Mouse (Mus musculus): ENCODE measurements around the gene Tent5b. TPM values are rescaled to one million over a fixed set of nuclear protein-coding genes. Genes with fewer than 3 reads are reported as not detected.

The Tent5b gene
- polyA plus RNA-seq, 1 experiment = 10.9 TPM

DNA sequence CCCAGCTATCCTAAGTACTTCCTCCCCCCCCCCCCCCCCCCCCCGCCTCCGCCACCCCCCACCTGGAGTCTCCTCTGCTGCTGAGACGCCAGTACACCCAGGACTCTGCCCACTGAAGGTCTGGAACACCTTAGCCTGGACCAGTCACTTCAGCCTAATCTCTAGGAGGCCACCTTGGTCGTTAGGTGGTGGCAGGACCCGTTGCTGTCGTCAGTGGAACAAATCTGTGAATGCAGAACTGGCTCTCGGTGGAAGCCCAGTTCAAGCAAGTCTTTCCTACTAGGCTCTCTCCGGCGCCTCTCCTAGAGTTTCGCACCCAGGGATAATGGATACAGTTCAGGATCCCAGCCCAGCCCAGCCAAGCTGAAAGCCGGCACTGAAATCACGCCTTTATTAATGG lies 14.0 kb downstream of the Tent5b start:
- Histone ChIP-seq H3K9ac (ENCODE audit: low read depth, poor library complexity, severe bottlenecking) (no peak overlapping the region), H3K4me1 (ENCODE audit: control insufficient read depth, insufficient read depth, low read length) (peaks cover 16% of the 10 kb centered on the region), H3K9me3 (replicated peaks; ENCODE audit: control insufficient read depth, insufficient read depth, low read length, poor library complexity, severe bottlenecking) (no peaks in the 10 kb centered on the region), H3K4me3 (ENCODE audit: low read depth, low read length) (peak overlapping the region; percentile 22), H3K36me3 (ENCODE audit: control insufficient read depth, insufficient read depth, low read length, poor library complexity, severe bottlenecking) (no peaks in the 10 kb centered on the region), H3K27me3 (ENCODE audit: control insufficient read depth, insufficient read depth, low read length, poor library complexity, severe bottlenecking) (0 out of 2 replicates have a peak, but pooled peaks cover 2% of the 10 kb centered on the region), H3K27ac (ENCODE audit: insufficient read depth, low read length) (no peak overlapping the region)
- TF ChIP-seq POLR2A (IDR thresholded peaks at IDR 0.05; ENCODE audit: insufficient read depth, low read length) = no peak
- TF ChIP-seq EP300 (IDR thresholded peaks at IDR 0.05; ENCODE audit: insufficient read depth, low read depth, low read length) = no peak
- no peak for TF ChIP-seq CTCF (IDR thresholded peaks at IDR 0.05; ENCODE audit: low read depth, low read length)

DNA sequence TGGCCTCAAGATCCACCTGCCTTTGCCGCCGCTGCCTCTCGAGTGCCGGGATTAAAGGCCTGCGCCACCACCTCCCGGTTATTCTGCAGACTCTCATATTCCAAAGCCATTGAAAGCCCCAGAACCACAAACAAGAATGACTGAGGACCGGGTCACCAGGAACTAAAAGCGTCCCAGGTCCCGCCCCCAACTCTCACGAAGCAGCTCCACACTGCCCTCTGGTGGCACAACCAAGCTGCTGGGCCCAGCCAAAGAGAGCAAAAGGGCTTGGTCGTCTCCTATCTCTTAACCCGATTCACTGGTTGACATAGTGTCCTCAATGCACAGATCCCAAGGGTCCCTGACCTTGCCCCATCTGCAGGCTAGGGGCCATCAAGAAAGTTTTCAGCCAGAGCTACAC lies 14.5 kb downstream of the Tent5b start:
- peak; percentile 92 for TF ChIP-seq CTCF (IDR thresholded peaks at IDR 0.05; ENCODE audit: low read depth, low read length)
- peak; percentile 38; the same call in 1 of the 2 replicates for TF ChIP-seq EP300 (IDR thresholded peaks at IDR 0.05; ENCODE audit: insufficient read depth, low read depth, low read length)
- TF ChIP-seq POLR2A (IDR thresholded peaks at IDR 0.05; ENCODE audit: insufficient read depth, low read length) = no peak
- peak overlapping the region; percentile 22 for H3K4me3 ChIP-seq (ENCODE audit: low read depth, low read length)
- no peak overlapping the region for H3K27ac ChIP-seq (ENCODE audit: insufficient read depth, low read length)
- H3K36me3 ChIP-seq (ENCODE audit: control insufficient read depth, insufficient read depth, low read length, poor library complexity, severe bottlenecking) = no peaks in the 10 kb centered on the region
- H3K27me3 ChIP-seq (ENCODE audit: control insufficient read depth, insufficient read depth, low read length, poor library complexity, severe bottlenecking) = 0 out of 2 replicates have a peak, but pooled peaks cover 2% of the 10 kb centered on the region
- peaks cover 11% of the 10 kb centered on the region for H3K4me1 ChIP-seq (ENCODE audit: control insufficient read depth, insufficient read depth, low read length)
- H3K9ac ChIP-seq (ENCODE audit: low read depth, poor library complexity, severe bottlenecking) = no peak overlapping the region
- H3K9me3 ChIP-seq (replicated peaks; ENCODE audit: control insufficient read depth, insufficient read depth, low read length, poor library complexity, severe bottlenecking) = no peaks in the 10 kb centered on the region

DNA sequence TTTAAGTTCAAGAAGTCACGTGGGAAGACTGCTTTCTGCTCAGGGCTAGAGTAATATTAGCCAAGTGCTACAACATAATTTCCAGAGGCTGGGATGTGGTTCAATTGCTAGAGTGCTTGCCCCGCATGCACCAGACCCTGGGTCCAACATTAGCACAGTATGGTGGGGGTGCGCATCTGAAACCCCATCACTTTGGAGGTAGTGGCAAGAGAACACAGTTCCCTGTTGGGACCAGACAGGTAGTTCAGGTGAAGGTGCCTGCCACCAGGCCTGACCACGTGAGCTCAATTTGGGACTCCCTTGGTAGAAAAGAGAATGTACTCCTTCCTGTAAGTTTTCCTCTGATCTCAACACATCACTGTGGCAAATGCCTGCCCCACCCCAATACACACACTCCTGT lies 14.9 kb downstream of the Tent5b start:
- 0 out of 2 replicates have a peak, but pooled peaks cover 2% of the 10 kb centered on the region for H3K27me3 ChIP-seq (ENCODE audit: control insufficient read depth, insufficient read depth, low read length, poor library complexity, severe bottlenecking)
- TF ChIP-seq POLR2A (IDR thresholded peaks at IDR 0.05; ENCODE audit: insufficient read depth, low read length) (no peak), EP300 (IDR thresholded peaks at IDR 0.05; ENCODE audit: insufficient read depth, low read depth, low read length) (no peak), CTCF (IDR thresholded peaks at IDR 0.05; ENCODE audit: low read depth, low read length) (no peak)
- no peak overlapping the region for H3K4me3 ChIP-seq (ENCODE audit: low read depth, low read length)
- H3K4me1 ChIP-seq (ENCODE audit: control insufficient read depth, insufficient read depth, low read length) = peaks cover 8% of the 10 kb centered on the region
- no peaks in the 10 kb centered on the region for H3K36me3 ChIP-seq (ENCODE audit: control insufficient read depth, insufficient read depth, low read length, poor library complexity, severe bottlenecking)
- H3K27ac ChIP-seq (ENCODE audit: insufficient read depth, low read length) = no peak overlapping the region
- H3K9me3 ChIP-seq (replicated peaks; ENCODE audit: control insufficient read depth, insufficient read depth, low read length, poor library complexity, severe bottlenecking) = no peaks in the 10 kb centered on the region
- H3K9ac ChIP-seq (ENCODE audit: low read depth, poor library complexity, severe bottlenecking) = no peak overlapping the region

DNA sequence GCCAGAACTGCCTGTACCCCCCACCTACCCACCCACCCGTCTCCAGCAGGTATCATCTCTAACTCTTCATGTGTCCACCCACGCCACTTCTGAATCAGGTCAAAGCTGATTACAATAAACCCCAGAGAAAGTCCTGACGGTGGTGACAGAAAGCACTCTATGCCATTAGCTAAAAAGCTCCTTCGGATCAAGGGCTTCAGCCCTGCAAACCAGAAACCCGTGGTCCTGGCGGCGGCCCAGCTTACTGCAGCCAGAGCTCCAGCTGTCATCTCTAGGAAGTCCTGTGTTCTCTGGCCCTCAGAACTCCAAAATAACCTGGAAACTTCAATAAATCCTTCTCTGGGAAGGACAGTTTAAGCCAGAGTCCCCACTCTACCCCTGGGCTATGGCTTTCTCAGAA lies 15.8 kb downstream of the Tent5b start:
- H3K36me3 ChIP-seq (ENCODE audit: control insufficient read depth, insufficient read depth, low read length, poor library complexity, severe bottlenecking) = no peaks in the 10 kb centered on the region
- no peak for TF ChIP-seq POLR2A (IDR thresholded peaks at IDR 0.05; ENCODE audit: insufficient read depth, low read length)
- TF ChIP-seq CTCF (IDR thresholded peaks at IDR 0.05; ENCODE audit: low read depth, low read length) = no peak
- no peak for TF ChIP-seq EP300 (IDR thresholded peaks at IDR 0.05; ENCODE audit: insufficient read depth, low read depth, low read length)
- no peak overlapping the region for H3K9ac ChIP-seq (ENCODE audit: low read depth, poor library complexity, severe bottlenecking)
- H3K9me3 ChIP-seq (replicated peaks; ENCODE audit: control insufficient read depth, insufficient read depth, low read length, poor library complexity, severe bottlenecking) = no peaks in the 10 kb centered on the region
- H3K4me1 ChIP-seq (ENCODE audit: control insufficient read depth, insufficient read depth, low read length) = peaks cover 8% of the 10 kb centered on the region
- no peak overlapping the region for H3K4me3 ChIP-seq (ENCODE audit: low read depth, low read length)
- H3K27me3 ChIP-seq (ENCODE audit: control insufficient read depth, insufficient read depth, low read length, poor library complexity, severe bottlenecking) = 0 out of 2 replicates have a peak, but pooled peaks cover 2% of the 10 kb centered on the region
- no peak overlapping the region for H3K27ac ChIP-seq (ENCODE audit: insufficient read depth, low read length)

DNA sequence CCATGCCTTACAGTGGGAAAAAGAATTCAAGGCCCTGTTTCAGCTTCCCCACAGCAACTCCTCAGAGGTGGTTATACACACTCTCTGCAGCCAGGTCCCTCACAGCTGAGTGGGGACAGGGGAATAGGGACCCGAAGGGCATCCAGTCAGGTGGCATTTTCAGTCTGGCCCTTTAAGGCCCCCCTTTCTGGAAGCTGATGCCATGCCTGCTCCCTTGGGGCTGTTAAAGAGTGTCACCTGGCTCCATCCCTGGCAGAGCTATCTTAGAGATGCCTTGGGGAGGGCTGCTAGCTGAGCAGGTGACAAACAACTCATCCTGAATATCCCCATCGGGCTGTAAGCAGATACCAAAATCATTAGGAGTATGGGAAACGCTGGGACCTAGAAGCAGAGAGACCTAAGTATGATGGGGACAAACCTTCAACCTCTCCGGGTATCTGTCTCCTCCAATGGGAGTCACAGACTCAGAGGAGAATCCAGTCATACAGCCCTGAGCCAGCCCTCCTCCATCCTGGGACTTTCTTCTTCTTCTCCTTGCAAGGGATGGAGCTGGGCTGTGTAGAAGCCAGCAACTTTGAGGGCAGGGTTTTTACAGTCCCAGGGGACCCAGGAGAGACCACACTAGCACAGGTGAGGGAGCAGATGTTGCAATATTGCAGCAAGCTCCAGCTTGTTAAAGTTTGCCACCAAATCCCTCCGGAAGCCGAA lies 17.0 kb downstream of the Tent5b start:
- 0 out of 2 replicates have a peak, but pooled peaks cover 2% of the 10 kb centered on the region for H3K27me3 ChIP-seq (ENCODE audit: control insufficient read depth, insufficient read depth, low read length, poor library complexity, severe bottlenecking)
- H3K4me3 ChIP-seq (ENCODE audit: low read depth, low read length) = peak overlapping the region; percentile 53
- peak overlapping the region; percentile 95 for H3K9ac ChIP-seq (ENCODE audit: low read depth, poor library complexity, severe bottlenecking)
- TF ChIP-seq POLR2A (IDR thresholded peaks at IDR 0.05; ENCODE audit: insufficient read depth, low read length) (no peak), EP300 (IDR thresholded peaks at IDR 0.05; ENCODE audit: insufficient read depth, low read depth, low read length) (no peak), CTCF (IDR thresholded peaks at IDR 0.05; ENCODE audit: low read depth, low read length) (no peak)
- no peaks in the 10 kb centered on the region for H3K9me3 ChIP-seq (replicated peaks; ENCODE audit: control insufficient read depth, insufficient read depth, low read length, poor library complexity, severe bottlenecking)
- peaks cover 2% of the 10 kb centered on the region for H3K4me1 ChIP-seq (ENCODE audit: control insufficient read depth, insufficient read depth, low read length)
- no peak overlapping the region for H3K27ac ChIP-seq (ENCODE audit: insufficient read depth, low read length)
- H3K36me3 ChIP-seq (ENCODE audit: control insufficient read depth, insufficient read depth, low read length, poor library complexity, severe bottlenecking) = no peaks in the 10 kb centered on the region

DNA sequence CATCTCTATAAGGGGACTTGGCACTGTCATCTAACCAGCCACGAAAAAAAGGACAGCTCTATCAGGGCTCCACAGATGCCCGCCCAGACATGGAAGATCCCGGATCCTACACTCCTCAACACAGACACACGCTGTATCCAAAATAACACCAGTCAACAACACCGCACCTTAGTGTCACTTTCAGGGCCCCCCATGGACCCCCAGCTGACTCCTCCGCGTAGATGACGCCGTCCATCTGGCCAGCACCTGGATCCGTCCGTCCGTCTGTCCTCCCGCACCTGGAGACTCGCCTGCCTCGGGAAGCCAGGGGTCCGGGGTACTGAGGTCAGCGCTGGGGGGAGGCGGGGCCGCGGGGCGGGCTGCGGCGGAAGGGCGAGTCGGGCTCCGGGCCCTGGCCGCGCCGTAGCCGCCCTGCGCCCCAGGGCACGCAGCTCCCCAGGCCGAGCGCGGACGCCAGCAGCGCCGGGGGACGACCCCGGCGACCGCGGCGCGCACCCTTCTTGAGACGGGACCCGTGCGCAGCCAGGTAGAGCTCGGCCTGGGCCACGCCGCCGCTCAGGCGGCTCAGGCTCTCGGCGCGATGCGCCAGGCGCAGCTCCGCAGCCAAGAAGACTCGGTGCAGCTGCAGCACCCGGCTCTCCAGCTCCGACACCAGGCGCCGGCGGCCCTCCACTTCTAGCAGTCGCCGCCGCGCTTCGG lies 17.7 kb downstream of the Tent5b start:
- Histone ChIP-seq H3K9me3 (replicated peaks; ENCODE audit: control insufficient read depth, insufficient read depth, low read length, poor library complexity, severe bottlenecking) (no peaks in the 10 kb centered on the region), H3K9ac (ENCODE audit: low read depth, poor library complexity, severe bottlenecking) (peak overlapping the region; percentile 95), H3K27ac (ENCODE audit: insufficient read depth, low read length) (no peak overlapping the region), H3K4me3 (ENCODE audit: low read depth, low read length) (peak overlapping the region; percentile 53), H3K36me3 (ENCODE audit: control insufficient read depth, insufficient read depth, low read length, poor library complexity, severe bottlenecking) (no peaks in the 10 kb centered on the region), H3K27me3 (ENCODE audit: control insufficient read depth, insufficient read depth, low read length, poor library complexity, severe bottlenecking) (0 out of 2 replicates have a peak, but pooled peaks cover 2% of the 10 kb centered on the region), H3K4me1 (ENCODE audit: control insufficient read depth, insufficient read depth, low read length) (peaks cover 4% of the 10 kb centered on the region)
- TF ChIP-seq CTCF (IDR thresholded peaks at IDR 0.05; ENCODE audit: low read depth, low read length) = no peak
- TF ChIP-seq EP300 (IDR thresholded peaks at IDR 0.05; ENCODE audit: insufficient read depth, low read depth, low read length) = no peak
- no peak for TF ChIP-seq POLR2A (IDR thresholded peaks at IDR 0.05; ENCODE audit: insufficient read depth, low read length)

Data from ES-Bruce4 (cell line).